Mouse (Mus musculus): ENCODE results near the gene Rnf216. TPM values are rescaled to one million over a fixed set of nuclear protein-coding genes. Genes with fewer than 3 reads are reported as not detected.

The Rnf216 gene
- polyA plus RNA-seq, 1 experiment from 2014 or later, result 37.7 TPM

GRCm38 (mm10) chr5:143125601-143126000 is 12.8 kb upstream of the Rnf216 start:
- Histone ChIP-seq H3K4me2 (ENCODE audit: low read depth, severe bottlenecking) (no peak overlapping the region), H3K27ac (replicated peaks; ENCODE audit: low read depth, low read length) (no peak overlapping the region), H3K9ac (ENCODE audit: low read length) (no peak overlapping the region), H3K27me3 (ENCODE audit: control insufficient read depth, insufficient read depth, low read length) (no peaks in the 10 kb centered on the region), H3K4me3 (ENCODE audit: low read depth, low read length) (no peak overlapping the region), H3K4me1 (ENCODE audit: control insufficient read depth, insufficient read depth, low read length) (no peaks in the 10 kb centered on the region), H3K36me3 (ENCODE audit: control insufficient read depth, insufficient read depth, low read length) (no peaks in the 10 kb centered on the region), H3K9me3 (ENCODE audit: control insufficient read depth, low read length) (peaks cover 2% of the 10 kb centered on the region; the same call in 1 of the 2 replicates)
- ATAC-seq (ENCODE audit: insufficient number of reproducible peaks, low FRiP score, low TSS enrichment, low read depth) (no peak), DNase-seq (ENCODE audit: low spot score) (no peak)
- WGBS, result 68% methylated on average over 7 of the region's 7 CpGs

DNA sequence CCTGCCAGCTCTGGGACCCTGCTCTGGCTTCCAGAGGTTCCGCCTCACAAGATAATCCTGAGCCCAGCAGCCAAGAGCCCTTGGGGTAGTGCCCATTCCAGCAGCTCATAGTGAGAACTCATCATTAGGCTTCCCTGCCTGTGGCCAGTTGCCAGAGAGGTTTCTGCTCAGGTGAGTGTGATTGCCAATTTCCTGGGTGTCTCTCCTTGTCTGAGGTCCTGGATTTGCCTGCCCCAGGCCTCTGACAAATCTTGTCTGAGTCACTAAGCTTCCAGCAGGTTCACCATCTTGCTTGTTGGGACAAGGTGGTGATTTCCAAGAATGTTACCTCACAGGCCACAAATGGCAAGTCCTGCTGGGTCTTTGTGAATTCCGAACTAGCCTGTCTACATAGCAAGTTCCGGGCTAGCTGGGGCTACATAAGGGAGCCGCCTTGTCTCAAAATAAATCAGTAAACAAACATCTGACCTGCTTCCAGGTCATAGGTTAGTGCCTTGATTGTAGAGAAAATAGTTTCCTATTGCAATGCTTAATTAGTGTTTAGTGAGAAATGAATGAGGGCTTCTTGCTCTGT is 12.1 kb upstream of the Rnf216 start:
- H3K36me3 ChIP-seq (ENCODE audit: control insufficient read depth, insufficient read depth, low read length), result no peaks in the 10 kb centered on the region
- 81% methylated on average over 4 of the region's 4 CpGs for WGBS
- no peak overlapping the region for H3K9ac ChIP-seq (ENCODE audit: low read length)
- no peak for ATAC-seq (ENCODE audit: insufficient number of reproducible peaks, low FRiP score, low TSS enrichment, low read depth)
- H3K4me2 ChIP-seq (ENCODE audit: low read depth, severe bottlenecking), result no peak overlapping the region
- no peak overlapping the region for H3K27ac ChIP-seq (replicated peaks; ENCODE audit: low read depth, low read length)
- DNase-seq (ENCODE audit: low spot score), result no peak
- peaks cover 2% of the 10 kb centered on the region; the same call in 1 of the 2 replicates for H3K9me3 ChIP-seq (ENCODE audit: control insufficient read depth, low read length)
- no peak overlapping the region for H3K4me3 ChIP-seq (ENCODE audit: low read depth, low read length)
- no peaks in the 10 kb centered on the region for H3K4me1 ChIP-seq (ENCODE audit: control insufficient read depth, insufficient read depth, low read length)
- no peaks in the 10 kb centered on the region for H3K27me3 ChIP-seq (ENCODE audit: control insufficient read depth, insufficient read depth, low read length)

DNA sequence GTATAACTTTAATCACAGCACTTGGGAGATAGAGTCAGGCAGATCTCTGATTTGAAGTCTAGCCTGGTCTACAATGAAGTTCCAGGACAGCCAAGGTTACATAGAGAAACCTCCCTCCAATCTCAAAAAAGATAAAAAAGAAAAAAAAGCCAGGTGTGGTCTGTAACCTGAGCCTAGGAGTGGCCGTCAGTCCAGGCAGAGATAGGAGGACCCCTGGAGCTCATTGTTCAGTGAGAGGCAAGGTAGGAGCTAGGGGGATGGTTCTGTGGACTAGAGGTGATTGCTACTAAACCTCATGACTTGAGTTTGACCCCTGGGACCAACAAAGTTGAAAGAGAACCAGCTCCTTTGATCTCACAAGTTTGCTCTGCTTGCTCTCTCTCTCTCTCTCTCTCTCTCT is 9.9 kb upstream of the Rnf216 start:
- no peak for DNase-seq (ENCODE audit: low spot score)
- no peak overlapping the region for H3K4me2 ChIP-seq (ENCODE audit: low read depth, severe bottlenecking)
- H3K9me3 ChIP-seq (ENCODE audit: control insufficient read depth, low read length), result no peaks in the 10 kb centered on the region
- 6% methylated on average over 1 of the region's 1 CpGs for WGBS
- H3K27me3 ChIP-seq (ENCODE audit: control insufficient read depth, insufficient read depth, low read length), result no peaks in the 10 kb centered on the region
- H3K4me1 ChIP-seq (ENCODE audit: control insufficient read depth, insufficient read depth, low read length), result no peaks in the 10 kb centered on the region
- no peak overlapping the region for H3K4me3 ChIP-seq (ENCODE audit: low read depth, low read length)
- no peak overlapping the region for H3K9ac ChIP-seq (ENCODE audit: low read length)
- H3K36me3 ChIP-seq (ENCODE audit: control insufficient read depth, insufficient read depth, low read length), result no peaks in the 10 kb centered on the region
- no peak for ATAC-seq (ENCODE audit: insufficient number of reproducible peaks, low FRiP score, low TSS enrichment, low read depth)
- no peak overlapping the region for H3K27ac ChIP-seq (replicated peaks; ENCODE audit: low read depth, low read length)

DNA sequence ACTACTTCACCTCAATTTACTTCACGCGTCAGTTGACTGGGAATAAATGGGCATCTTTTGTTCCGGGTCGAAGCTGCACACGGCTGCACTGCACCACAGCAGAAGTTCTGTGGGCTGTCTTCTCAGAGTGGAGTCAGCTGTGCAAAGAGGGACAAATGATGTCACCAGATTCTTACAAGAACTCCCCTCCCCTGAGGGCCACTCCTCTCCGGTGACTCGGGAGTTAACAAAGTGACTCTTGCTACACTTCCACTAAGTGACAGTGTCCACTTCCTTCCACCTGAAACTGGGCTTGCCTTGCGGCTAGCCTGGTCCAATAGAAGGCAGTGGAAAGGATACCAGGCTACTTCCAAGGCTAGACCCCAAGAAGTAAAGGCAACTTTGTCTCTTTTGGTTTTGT is 9.3 kb upstream of the Rnf216 start:
- H3K9ac ChIP-seq (ENCODE audit: low read length), result no peak overlapping the region
- no peak overlapping the region for H3K4me3 ChIP-seq (ENCODE audit: low read depth, low read length)
- no peaks in the 10 kb centered on the region for H3K36me3 ChIP-seq (ENCODE audit: control insufficient read depth, insufficient read depth, low read length)
- H3K27ac ChIP-seq (replicated peaks; ENCODE audit: low read depth, low read length), result no peak overlapping the region
- H3K9me3 ChIP-seq (ENCODE audit: control insufficient read depth, low read length), result no peaks in the 10 kb centered on the region
- no peaks in the 10 kb centered on the region for H3K4me1 ChIP-seq (ENCODE audit: control insufficient read depth, insufficient read depth, low read length)
- no peak for ATAC-seq (ENCODE audit: insufficient number of reproducible peaks, low FRiP score, low TSS enrichment, low read depth)
- H3K27me3 ChIP-seq (ENCODE audit: control insufficient read depth, insufficient read depth, low read length), result no peaks in the 10 kb centered on the region
- no peak overlapping the region for H3K4me2 ChIP-seq (ENCODE audit: low read depth, severe bottlenecking)
- DNase-seq (ENCODE audit: low spot score), result no peak
- 87% methylated on average over 8 of the region's 8 CpGs for WGBS

- no peak overlapping the region for H3K4me2 ChIP-seq (ENCODE audit: low read depth, severe bottlenecking)
- no peaks in the 10 kb centered on the region; the same call in 1 of the 2 replicates for H3K36me3 ChIP-seq (ENCODE audit: control insufficient read depth, insufficient read depth, low read length)
- H3K4me1 ChIP-seq (ENCODE audit: control insufficient read depth, insufficient read depth, low read length), result no peaks in the 10 kb centered on the region
- DNase-seq (ENCODE audit: low spot score) (no peak), ATAC-seq (ENCODE audit: insufficient number of reproducible peaks, low FRiP score, low TSS enrichment, low read depth) (no peak)
- no peak overlapping the region for H3K4me3 ChIP-seq (ENCODE audit: low read depth, low read length)
- no peak overlapping the region for H3K9ac ChIP-seq (ENCODE audit: low read length)
- 91% methylated on average over 3 of the region's 3 CpGs for WGBS
- no peaks in the 10 kb centered on the region for H3K9me3 ChIP-seq (ENCODE audit: control insufficient read depth, low read length)
- no peaks in the 10 kb centered on the region for H3K27me3 ChIP-seq (ENCODE audit: control insufficient read depth, insufficient read depth, low read length)
- no peak overlapping the region for H3K27ac ChIP-seq (replicated peaks; ENCODE audit: low read depth, low read length)
Measured at GRCm38 (mm10) chr5:143106842-143107241, 6.0 kb downstream of the Rnf216 start.

GRCm38 (mm10) chr5:143103231-143103630 is 9.6 kb downstream of the Rnf216 start:
- Histone ChIP-seq H3K4me3 (ENCODE audit: low read depth, low read length) (no peak overlapping the region), H3K4me1 (ENCODE audit: control insufficient read depth, insufficient read depth, low read length) (no peaks in the 10 kb centered on the region; the same call in 1 of the 2 replicates), H3K9ac (ENCODE audit: low read length) (no peak overlapping the region), H3K9me3 (ENCODE audit: control insufficient read depth, low read length) (no peaks in the 10 kb centered on the region), H3K4me2 (ENCODE audit: low read depth, severe bottlenecking) (no peak overlapping the region), H3K27me3 (ENCODE audit: control insufficient read depth, insufficient read depth, low read length) (no peaks in the 10 kb centered on the region), H3K27ac (replicated peaks; ENCODE audit: low read depth, low read length) (no peak overlapping the region), H3K36me3 (ENCODE audit: control insufficient read depth, insufficient read depth, low read length) (no peaks in the 10 kb centered on the region)
- ATAC-seq (ENCODE audit: insufficient number of reproducible peaks, low FRiP score, low TSS enrichment, low read depth) (no peak), DNase-seq (ENCODE audit: low spot score) (no peak)
- 100% methylated on average over 2 of the region's 2 CpGs for WGBS

DNA sequence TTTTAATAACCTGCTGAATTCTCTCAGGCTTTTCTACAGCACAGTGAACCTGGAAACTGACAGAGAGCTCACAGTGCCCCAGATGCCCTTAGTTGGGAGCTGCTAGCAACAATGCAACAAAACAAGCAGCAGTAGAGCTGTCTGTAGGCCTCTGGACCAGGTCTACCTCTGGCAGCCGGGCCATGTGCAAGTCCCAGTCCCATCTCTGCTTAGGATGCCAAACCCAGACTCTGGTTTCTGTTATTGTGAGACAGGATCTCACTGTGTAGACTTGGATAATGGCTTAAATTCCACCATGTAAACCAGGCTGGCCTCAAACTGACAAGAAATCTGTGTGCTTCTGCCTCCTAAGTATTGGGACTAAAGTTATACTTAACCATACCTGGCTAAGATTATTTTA is 11.2 kb downstream of the Rnf216 start:
- 81% methylated on average over 1 of the region's 1 CpGs for WGBS
- no peak overlapping the region for H3K4me2 ChIP-seq (ENCODE audit: low read depth, severe bottlenecking)
- H3K36me3 ChIP-seq (ENCODE audit: control insufficient read depth, insufficient read depth, low read length), result no peaks in the 10 kb centered on the region
- no peaks in the 10 kb centered on the region; the same call in 1 of the 2 replicates for H3K4me1 ChIP-seq (ENCODE audit: control insufficient read depth, insufficient read depth, low read length)
- ATAC-seq (ENCODE audit: insufficient number of reproducible peaks, low FRiP score, low TSS enrichment, low read depth) (no peak), DNase-seq (ENCODE audit: low spot score) (no peak)
- H3K27me3 ChIP-seq (ENCODE audit: control insufficient read depth, insufficient read depth, low read length), result no peaks in the 10 kb centered on the region
- H3K4me3 ChIP-seq (ENCODE audit: low read depth, low read length), result no peak overlapping the region
- no peak overlapping the region for H3K27ac ChIP-seq (replicated peaks; ENCODE audit: low read depth, low read length)
- H3K9me3 ChIP-seq (ENCODE audit: control insufficient read depth, low read length), result no peaks in the 10 kb centered on the region
- no peak overlapping the region for H3K9ac ChIP-seq (ENCODE audit: low read length)

GRCm38 (mm10) chr5:143095256-143095655 is 17.5 kb downstream of the Rnf216 start:
- ATAC-seq (ENCODE audit: insufficient number of reproducible peaks, low FRiP score, low TSS enrichment, low read depth), result no peak
- H3K36me3 ChIP-seq (ENCODE audit: control insufficient read depth, insufficient read depth, low read length), result peaks cover 9% of the 10 kb centered on the region
- 89% methylated on average over 7 of the region's 7 CpGs for WGBS

GRCm38 (mm10) chr5:143092891-143093290 is 19.9 kb downstream of the Rnf216 start:
- Histone ChIP-seq H3K4me1 (ENCODE audit: control insufficient read depth, insufficient read depth, low read length) (no peaks in the 10 kb centered on the region), H3K4me2 (ENCODE audit: low read depth, severe bottlenecking) (no peak overlapping the region), H3K27me3 (ENCODE audit: control insufficient read depth, insufficient read depth, low read length) (no peaks in the 10 kb centered on the region), H3K4me3 (ENCODE audit: low read depth, low read length) (no peak overlapping the region), H3K9me3 (ENCODE audit: control insufficient read depth, low read length) (no peaks in the 10 kb centered on the region), H3K9ac (ENCODE audit: low read length) (no peak overlapping the region), H3K36me3 (ENCODE audit: control insufficient read depth, insufficient read depth, low read length) (peaks cover 22% of the 10 kb centered on the region), H3K27ac (replicated peaks; ENCODE audit: low read depth, low read length) (no peak overlapping the region)
- WGBS, result 57% methylated on average over 3 of the region's 3 CpGs
- ATAC-seq (ENCODE audit: insufficient number of reproducible peaks, low FRiP score, low TSS enrichment, low read depth) (no peak), DNase-seq (ENCODE audit: low spot score) (no peak)

More at GRCm38 (mm10) chr5:143095256-143095655, 17.5 kb downstream of the Rnf216 start:
- Histone ChIP-seq H3K9me3 (ENCODE audit: control insufficient read depth, low read length) (no peaks in the 10 kb centered on the region), H3K9ac (ENCODE audit: low read length) (no peak overlapping the region), H3K4me2 (ENCODE audit: low read depth, severe bottlenecking) (no peak overlapping the region), H3K4me3 (ENCODE audit: low read depth, low read length) (no peak overlapping the region), H3K4me1 (ENCODE audit: control insufficient read depth, insufficient read depth, low read length) (no peaks in the 10 kb centered on the region), H3K27me3 (ENCODE audit: control insufficient read depth, insufficient read depth, low read length) (no peaks in the 10 kb centered on the region), H3K27ac (replicated peaks; ENCODE audit: low read depth, low read length) (no peak overlapping the region)
- no peak for DNase-seq (ENCODE audit: low spot score)

Measured in limb, embryonic 11.5 days (tissue).